Mouse (Mus musculus) liver, embryonic 15.5 days (tissue): ENCODE measurements around the gene Ccdc8. TPM values are rescaled to one million over a fixed set of nuclear protein-coding genes. Genes with fewer than 3 reads are reported as not detected.
"Not testable (repeated sequence)": the region's sequence is repeated elsewhere in the genome, so short reads cannot be mapped to it uniquely, and the experiment has no call there.

ENCODE experiments used
- ATAC-seq: fragments of 200-750 bp; cut with Nextera tagmentation; 2 replicates; pipeline ENCODE4 v1.8.0; 2017; ENCODE audit warnings: moderate number of reproducible peaks, mild to moderate bottlenecking, moderate library complexity; ENCODE audit not compliant: insufficient read depth
- H3K27ac ChIP-seq: fragments of 300-500 bp; sonication (generic); replicated peaks from 2 replicates; pipeline ENCODE4 v1.5.1; 2015; ENCODE audit warnings: mild to moderate bottlenecking, inconsistent platforms
- H3K27me3 ChIP-seq: fragments of 300-500 bp; sonication (generic); 2 replicates; pipeline ENCODE4 v1.6.1; 2015; ENCODE audit warnings: mild to moderate bottlenecking, inconsistent platforms
- H3K36me3 ChIP-seq: fragments of 300-500 bp; sonication (generic); replicated peaks from 2 replicates; pipeline ENCODE4 v1.6.1; 2015; ENCODE audit warnings: moderate library complexity, mild to moderate bottlenecking, inconsistent platforms
- H3K4me1 ChIP-seq: fragments of 300-500 bp; sonication (generic); replicated peaks from 2 replicates; pipeline ENCODE4 v1.6.1; 2015; ENCODE audit warnings: inconsistent platforms
- H3K4me2 ChIP-seq: fragments of 300-500 bp; sonication (generic); 2 replicates; pipeline ENCODE4 v1.6.1; 2015; ENCODE audit warnings: moderate library complexity, mild to moderate bottlenecking, inconsistent platforms
- H3K4me3 ChIP-seq: fragments of 300-500 bp; sonication (generic); replicated peaks from 2 replicates; pipeline ENCODE4 v1.5.1; 2015; ENCODE audit warnings: mild to moderate bottlenecking, inconsistent platforms
- H3K9ac ChIP-seq: fragments of 300-500 bp; sonication (generic); 2 replicates; pipeline ENCODE4 v1.6.1; 2015; ENCODE audit warnings: moderate library complexity, mild to moderate bottlenecking, inconsistent platforms
- H3K9me3 ChIP-seq: fragments of 300-500 bp; sonication (generic); replicated peaks from 2 replicates; pipeline ENCODE4 v1.6.1; 2016; ENCODE audit warnings: inconsistent platforms
- whole genome bisulfite sequencing: fragments of 180-500 bp; shearing (Covaris S2); methylation state at CpG from one replicate; pipeline ENCODE4 v1.1.7; 2015; ENCODE audit warnings: mixed read lengths; ENCODE audit not compliant: insufficient replicate concordance; 5-methylcytosine and 5-hydroxymethylcytosine counted together
- polyA plus RNA-seq: library from polyadenylated mRNA; unstranded; fragments of >200 nt; fragmentation: Nextera tagmentation; extraction: Ambion mirVana; gene quantifications from 2 replicates; pipeline ENCODE4 v1.2.1, GENCODE M21; 2015

The Ccdc8 gene
- polyA plus RNA-seq, 1 experiment from 2014 or later: 3.7 TPM

GRCm38 (mm10) chr7:16950861-16951635 lies 41.5 kb upstream of the Ccdc8 start:
- H3K9me3 ChIP-seq: no peaks in the 10 kb centered on the region
- WGBS: 23% methylated on average over 18 of the region's 18 CpGs

GRCm38 (mm10) chr7:16953776-16954175 lies 38.7 kb upstream of the Ccdc8 start:
- not testable (repeated sequence) for ATAC-seq, H3K4me2 ChIP-seq, H3K9ac ChIP-seq, H3K27ac ChIP-seq, H3K36me3 ChIP-seq, H3K9me3 ChIP-seq, H3K4me3 ChIP-seq, H3K4me1 ChIP-seq
- peaks cover 19% of the 10 kb centered on the region for H3K27me3 ChIP-seq
- 52% methylated on average over 2 of the region's 2 CpGs for WGBS

More at GRCm38 (mm10) chr7:16950861-16951635, 41.5 kb upstream of the Ccdc8 start:
- Histone ChIP-seq H3K27me3 (peaks cover 46% of the 10 kb centered on the region), H3K4me3 (no peak overlapping the region), H3K4me2 (no peak overlapping the region), H3K36me3 (no peaks in the 10 kb centered on the region), H3K4me1 (peaks cover 11% of the 10 kb centered on the region), H3K27ac (no peak overlapping the region), H3K9ac (no peak overlapping the region)
- peak; percentile 40; the same call in 1 of the 2 replicates for ATAC-seq

- Histone ChIP-seq H3K27me3 (peaks cover 7% of the 10 kb centered on the region; the same call in 1 of the 2 replicates), H3K36me3 (no peaks in the 10 kb centered on the region), H3K4me3 (no peak overlapping the region), H3K4me2 (no peak overlapping the region), H3K9ac (no peak overlapping the region), H3K9me3 (no peaks in the 10 kb centered on the region), H3K4me1 (no peaks in the 10 kb centered on the region), H3K27ac (no peak overlapping the region)
- 38% methylated on average over 4 of the region's 4 CpGs for whole genome bisulfite sequencing
- no peak for ATAC-seq
Measured at GRCm38 (mm10) chr7:16955712-16956111, 36.8 kb upstream of the Ccdc8 start.

- Histone ChIP-seq H3K4me2 (no peak overlapping the region), H3K9ac (no peak overlapping the region), H3K4me3 (no peak overlapping the region), H3K36me3 (no peaks in the 10 kb centered on the region), H3K4me1 (no peaks in the 10 kb centered on the region), H3K27ac (no peak overlapping the region), H3K27me3 (peaks cover 7% of the 10 kb centered on the region; the same call in 1 of the 2 replicates), H3K9me3 (no peaks in the 10 kb centered on the region)
- ATAC-seq: no peak
- 61% methylated on average over 15 of the region's 15 CpGs for WGBS
Measured at GRCm38 (mm10) chr7:16956410-16957265, 35.9 kb upstream of the Ccdc8 start.

- H3K27ac ChIP-seq: no peak within 1 kb of the TSS
- 34% methylated on average over 17 of the region's 17 CpGs for WGBS
- H3K4me1 ChIP-seq: no peaks in the 10 kb centered on the region
- no peak within 1 kb of the TSS for H3K9ac ChIP-seq
- H3K27me3 ChIP-seq: peaks cover 7% of the 10 kb centered on the region; the same call in 1 of the 2 replicates
- no peaks in the 10 kb centered on the region for H3K36me3 ChIP-seq
- ATAC-seq: no peak
- H3K4me2 ChIP-seq: no peak within 1 kb of the TSS
- no peaks in the 10 kb centered on the region for H3K9me3 ChIP-seq
- H3K4me3 ChIP-seq: no peak within 1 kb of the TSS
Measured at GRCm38 (mm10) chr7:16959539-16960187, 32.8 kb upstream of the Ccdc8 start, which contains the start of gene Pnmal1. Gene Pnmal1 (plus strand): TSS chr7:16959679.

GRCm38 (mm10) chr7:16961678-16962077 lies 30.8 kb upstream of the Ccdc8 start:
- Histone ChIP-seq H3K4me3 (no peak overlapping the region), H3K4me1 (no peaks in the 10 kb centered on the region)

GRCm38 (mm10) chr7:16968414-16968813 lies 24.1 kb upstream of the Ccdc8 start:
- Histone ChIP-seq H3K4me2 (no peak overlapping the region), H3K4me1 (no peaks in the 10 kb centered on the region), H3K4me3 (no peak overlapping the region), H3K36me3 (no peaks in the 10 kb centered on the region), H3K9me3 (no peaks in the 10 kb centered on the region), H3K9ac (no peak overlapping the region), H3K27ac (peak overlapping the region; percentile 53; the same call in 1 of the 2 replicates), H3K27me3 (no peaks in the 10 kb centered on the region)
- ATAC-seq: peak; percentile 52; the same call in 1 of the 2 replicates
- WGBS: 58% methylated on average over 6 of the region's 6 CpGs

More at GRCm38 (mm10) chr7:16961678-16962077, 30.8 kb upstream of the Ccdc8 start:
- Histone ChIP-seq H3K9ac (no peak overlapping the region), H3K36me3 (no peaks in the 10 kb centered on the region), H3K27me3 (peaks cover 7% of the 10 kb centered on the region; the same call in 1 of the 2 replicates), H3K4me2 (no peak overlapping the region), H3K9me3 (no peaks in the 10 kb centered on the region), H3K27ac (no peak overlapping the region)
- WGBS: 49% methylated on average over 5 of the region's 5 CpGs
- ATAC-seq: no peak

- Histone ChIP-seq H3K4me2 (no peak overlapping the region), H3K9me3 (no peaks in the 10 kb centered on the region), H3K9ac (no peak overlapping the region), H3K27me3 (no peaks in the 10 kb centered on the region), H3K4me3 (no peak overlapping the region), H3K27ac (no peak overlapping the region), H3K36me3 (no peaks in the 10 kb centered on the region), H3K4me1 (peaks cover 4% of the 10 kb centered on the region; the same call in 1 of the 2 replicates)
- no peak for ATAC-seq
- 30% methylated on average over 3 of the region's 3 CpGs for WGBS
Measured at GRCm38 (mm10) chr7:16971160-16971559, 21.3 kb upstream of the Ccdc8 start.

GRCm38 (mm10) chr7:16974018-16974417 lies 18.5 kb upstream of the Ccdc8 start:
- no peak overlapping the region for H3K27ac ChIP-seq
- 44% methylated on average over 6 of the region's 6 CpGs for WGBS
- H3K9ac ChIP-seq: no peak overlapping the region
- no peaks in the 10 kb centered on the region for H3K9me3 ChIP-seq
- H3K4me1 ChIP-seq: peaks cover 20% of the 10 kb centered on the region
- no peaks in the 10 kb centered on the region for H3K27me3 ChIP-seq
- H3K36me3 ChIP-seq: no peaks in the 10 kb centered on the region
- H3K4me2 ChIP-seq: no peak overlapping the region
- no peak overlapping the region for H3K4me3 ChIP-seq
- ATAC-seq: no peak

GRCm38 (mm10) chr7:16976298-16976697 lies 16.2 kb upstream of the Ccdc8 start:
- ATAC-seq: no peak
- Histone ChIP-seq H3K9me3 (no peaks in the 10 kb centered on the region), H3K4me1 (peaks cover 33% of the 10 kb centered on the region), H3K27me3 (no peaks in the 10 kb centered on the region), H3K27ac (no peak overlapping the region), H3K9ac (no peak overlapping the region), H3K4me2 (no peak overlapping the region), H3K4me3 (no peak overlapping the region), H3K36me3 (no peaks in the 10 kb centered on the region)
- WGBS: 67% methylated on average over 8 of the region's 8 CpGs
